10 mouse cellular contexts compared by ENCODE assay signal in genomic region chr17:67303326-67304099, GRCm38 (mm10). TPM values are rescaled to one million over a fixed set of nuclear protein-coding genes. Genes with fewer than 3 reads are reported as not detected.
DNase-seq lines count a peak whose midpoint lies in the region; ATAC-seq and TF ChIP-seq lines count a peak whose summit lies in the region.
"Had no signal": no experiment of that assay in that cellular context is flagged by ENCODE, and none has a peak within 500 bp of the region (broad histone marks: within the 10 kb centered on the region; RNA-seq: fewer than 3 reads in every experiment).

No protein-coding gene starts in this region.

- ATAC-seq in embryonic facial prominence, embryonic 12.5 days (ENCODE audit: insufficient number of reproducible peaks, insufficient read depth, low FRiP score, low TSS enrichment): 0 out of 2 replicates have a peak, but pooled peaks have one; percentile 64
- peak; percentile 60; the same call in 1 of the 2 replicates for ATAC-seq in heart, embryonic 14.5 days (ENCODE audit: insufficient number of reproducible peaks, insufficient read depth, low FRiP score, low read depth)
- peak; percentile 77 for ATAC-seq in lung, embryonic 14.5 days (ENCODE audit: insufficient read depth)

- TF ChIP-seq CTCF in lung, embryonic 14.5 days (IDR thresholded peaks at IDR 0.05; ENCODE audit: low read depth): no peak

- peaks cover 16% of the 10 kb centered on the region for H3K4me1 ChIP-seq in embryonic facial prominence, embryonic 12.5 days
- peaks cover 8% of the 10 kb centered on the region for H3K4me1 ChIP-seq in embryonic facial prominence, embryonic 10.5 days
- peaks cover 4 to 23% of the 10 kb centered on the region in 2 experiments; a peak in 3 of 4 replicates for H3K4me1 ChIP-seq in heart, embryonic 14.5 days (ENCODE audit: control insufficient read depth in 2 of 2, insufficient read depth in 2 of 2, low read length in 2 of 2)
- H3K4me1 ChIP-seq in lung, embryonic 14.5 days (ENCODE audit: insufficient read depth): peaks cover 11% of the 10 kb centered on the region

- H3K36me3 ChIP-seq in embryonic facial prominence, embryonic 12.5 days: no peaks in the 10 kb centered on the region
- H3K36me3 ChIP-seq in embryonic facial prominence, embryonic 10.5 days (replicated peaks): no peaks in the 10 kb centered on the region
- no peaks in the 10 kb centered on the region for H3K36me3 ChIP-seq in heart, embryonic 14.5 days (ENCODE audit: control insufficient read depth, insufficient read depth, low read length)
- no peaks in the 10 kb centered on the region for H3K36me3 ChIP-seq in lung, embryonic 14.5 days (ENCODE audit: insufficient read depth)

- H3K4me2 ChIP-seq in embryonic facial prominence, embryonic 12.5 days (replicated peaks): no peak overlapping the region
- H3K4me2 ChIP-seq in heart, embryonic 14.5 days (ENCODE audit: low read length): peak overlapping the region; percentile 46
- H3K4me2 ChIP-seq in lung, embryonic 14.5 days: peak overlapping the region; percentile 45

- no peak for DNase-seq in embryonic facial prominence, embryonic 10.5 days (ENCODE audit: low spot score)
- DNase-seq in WW6 (ENCODE audit: low read depth, low spot score): peak; percentile 42
- DNase-seq in lung, embryonic 14.5 days: peak; percentile 73
- no peak for DNase-seq in embryo, embryonic 11 days
- no peak for DNase-seq in ovary, postnatal 14 days (ENCODE audit: low spot score)
- DNase-seq in spleen, postnatal 14 days (ENCODE audit: low spot score in 2 of 2): no peak

- WGBS in embryonic facial prominence, embryonic 12.5 days: 64% methylated on average over 18 of the region's 18 CpGs
- 77% methylated on average over 18 of the region's 18 CpGs for WGBS in embryonic facial prominence, embryonic 10.5 days
- 54% methylated on average over 18 of the region's 18 CpGs for WGBS in heart, embryonic 14.5 days
- WGBS in lung, embryonic 14.5 days: 62% methylated on average over 18 of the region's 18 CpGs

- no peaks in the 10 kb centered on the region for H3K27me3 ChIP-seq in embryonic facial prominence, embryonic 12.5 days
- H3K27me3 ChIP-seq in embryonic facial prominence, embryonic 10.5 days (replicated peaks; ENCODE audit: low read depth, poor library complexity, severe bottlenecking): no peaks in the 10 kb centered on the region
- H3K27me3 ChIP-seq in heart, embryonic 14.5 days (ENCODE audit: control insufficient read depth, insufficient read depth, low read length): no peaks in the 10 kb centered on the region
- no peaks in the 10 kb centered on the region for H3K27me3 ChIP-seq in lung, embryonic 14.5 days (ENCODE audit: insufficient read depth, low read length)
- H3K27me3 ChIP-seq: CH12.LX had no signal

- H3K27ac ChIP-seq in embryonic facial prominence, embryonic 12.5 days: peak overlapping the region; percentile 41; the same call in 1 of the 2 replicates
- no peak overlapping the region; the same call in 1 of the 2 replicates for H3K27ac ChIP-seq in embryonic facial prominence, embryonic 10.5 days (replicated peaks)
- peak overlapping the region in 1 of 2 experiments; percentile 19; a peak in 1 of 4 replicates for H3K27ac ChIP-seq in heart, embryonic 14.5 days (replicated peaks in 1 of 2; ENCODE audit: control insufficient read depth in 1 of 2, insufficient read depth in 1 of 2, low read depth in 2 of 2, low read length in 2 of 2)
- peak overlapping the region; percentile 82 for H3K27ac ChIP-seq in lung, embryonic 14.5 days (ENCODE audit: low read depth)
- H3K27ac ChIP-seq: liver, embryonic 14.5 days had no signal

- no peak overlapping the region for H3K4me3 ChIP-seq in embryonic facial prominence, embryonic 12.5 days
- no peak overlapping the region for H3K4me3 ChIP-seq in embryonic facial prominence, embryonic 10.5 days
- H3K4me3 ChIP-seq in heart, embryonic 14.5 days (ENCODE audit: control insufficient read depth in 1 of 2, insufficient read depth in 1 of 2, low read depth in 1 of 2, low read length in 2 of 2): no peak overlapping the region
- H3K4me3 ChIP-seq in lung, embryonic 14.5 days (ENCODE audit: low read depth, low read length): no peak overlapping the region

- H3K9me3 ChIP-seq in embryonic facial prominence, embryonic 12.5 days: no peaks in the 10 kb centered on the region; the same call in 1 of the 2 replicates
- no peaks in the 10 kb centered on the region for H3K9me3 ChIP-seq in embryonic facial prominence, embryonic 10.5 days
- H3K9me3 ChIP-seq in heart, embryonic 14.5 days (ENCODE audit: control insufficient read depth, low read length): peaks cover 6% of the 10 kb centered on the region; the same call in 1 of the 2 replicates
- no peaks in the 10 kb centered on the region for H3K9me3 ChIP-seq in lung, embryonic 14.5 days (ENCODE audit: low read depth, low read length)

- no peak overlapping the region for H3K9ac ChIP-seq in embryonic facial prominence, embryonic 12.5 days
- H3K9ac ChIP-seq in heart, embryonic 14.5 days (ENCODE audit: low read length): no peak overlapping the region
- H3K9ac ChIP-seq in lung, embryonic 14.5 days: no peak overlapping the region
- H3K9ac ChIP-seq: liver, embryonic 14.5 days had no signal

RNA-seq across cellular contexts. Expression of gene Ptprm, which starts 50.7 kb away (rescaled TPM):
- polyA plus RNA-seq in embryonic facial prominence, embryonic 12.5 days (2016; fragmentation: Nextera tagmentation; extraction: Ambion mirVana): 16.7 and 17.2 TPM in 2 replicates
- 9.7 and 10.6 TPM in 2 replicates for polyA plus RNA-seq in embryonic facial prominence, embryonic 10.5 days (2016; fragmentation: Nextera tagmentation; extraction: Ambion mirVana)
- polyA plus RNA-seq in heart, embryonic 14.5 days (2014; fragmentation: Nextera tagmentation; extraction: Ambion mirVana): 19.5 and 20.4 TPM in 2 replicates
- 42.6 and 45.4 TPM in 2 replicates for polyA plus RNA-seq in lung, embryonic 14.5 days (2014; fragmentation: Nextera tagmentation; extraction: Ambion mirVana)

Comparison
In these comparisons a context has a peak if more than half of its experiments do, and no peak if none do; other contexts are left out.
1. DNase-seq: peak in WW6 (single experiment) and lung, embryonic 14.5 days (single experiment); none in embryonic facial prominence, embryonic 10.5 days (single experiment), embryo, embryonic 11 days (single experiment), ovary, postnatal 14 days (single experiment) and spleen, postnatal 14 days (0 of 2).
2. Peak in every context shown above with its lines, with median percentiles within 50 percentile points of each other: ATAC-seq.